Mouse (Mus musculus): ENCODE measurements at regions not wholly inside any gene's neighbourhood (a gene's known extent, or its start where the extent isn't known, plus 50 kb on each side); places are given as distances from the start of the nearest gene placed in this dataset.

- 41% methylated on average over 4 of the region's 4 CpGs for WGBS
Measured at GRCm38 (mm10) chr1:76491187-76491586, 945.1 kb downstream of the Slc4a3 start.

GRCm38 (mm10) chr1:76505150-76505549 is 959.1 kb downstream of the Slc4a3 start:
- H3K27ac ChIP-seq: no peak overlapping the region
- no peaks in the 10 kb centered on the region for H3K4me1 ChIP-seq
- no peaks in the 10 kb centered on the region for H3K9me3 ChIP-seq
- no peak for DNase-seq (ENCODE audit: low spot score)
- H3K4me3 ChIP-seq: no peak overlapping the region
- H3K27me3 ChIP-seq (ENCODE audit: insufficient read depth, poor library complexity, severe bottlenecking): no peaks in the 10 kb centered on the region
- H3K36me3 ChIP-seq: no peaks in the 10 kb centered on the region

More at GRCm38 (mm10) chr1:76491187-76491586, 945.1 kb downstream of the Slc4a3 start:
- no peak for DNase-seq (ENCODE audit: low spot score)
- H3K9me3 ChIP-seq: no peaks in the 10 kb centered on the region
- H3K4me1 ChIP-seq: peaks cover 14% of the 10 kb centered on the region
- no peak overlapping the region for H3K4me3 ChIP-seq
- no peak overlapping the region for H3K27ac ChIP-seq
- no peaks in the 10 kb centered on the region for H3K36me3 ChIP-seq
- H3K27me3 ChIP-seq (ENCODE audit: insufficient read depth, poor library complexity, severe bottlenecking): no peaks in the 10 kb centered on the region

DNA sequence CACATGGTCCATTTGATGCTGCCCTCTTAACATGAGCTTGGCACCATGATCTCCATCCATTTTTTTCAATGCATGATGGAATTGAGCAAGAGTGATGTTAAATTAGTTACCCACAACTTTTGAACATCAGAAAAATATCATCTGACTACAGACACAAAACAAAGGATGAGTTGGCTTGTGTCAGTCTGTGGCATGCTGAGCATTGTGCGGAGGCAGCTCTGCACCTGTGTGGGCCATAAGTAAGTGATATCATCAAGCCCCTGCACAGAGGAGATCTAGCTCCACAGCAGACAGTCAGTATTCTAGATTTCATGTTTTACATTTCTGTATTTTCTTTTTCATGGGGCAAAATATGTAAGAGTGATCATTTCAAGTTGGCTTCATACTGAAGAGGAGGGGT is 962.8 kb downstream of the Slc4a3 start:
- no peak for DNase-seq (ENCODE audit: low spot score)
- H3K9me3 ChIP-seq: no peaks in the 10 kb centered on the region
- H3K27ac ChIP-seq: no peak overlapping the region
- no peak overlapping the region for H3K4me3 ChIP-seq
- no peaks in the 10 kb centered on the region for H3K27me3 ChIP-seq (ENCODE audit: insufficient read depth, poor library complexity, severe bottlenecking)
- no peaks in the 10 kb centered on the region for H3K36me3 ChIP-seq
- no peaks in the 10 kb centered on the region for H3K4me1 ChIP-seq
- 98% methylated on average over 1 of the region's 1 CpGs for WGBS

GRCm38 (mm10) chr1:76509486-76509885 is 963.4 kb downstream of the Slc4a3 start:
- Histone ChIP-seq H3K4me1 (no peaks in the 10 kb centered on the region), H3K27me3 (ENCODE audit: insufficient read depth, poor library complexity, severe bottlenecking) (no peaks in the 10 kb centered on the region), H3K27ac (no peak overlapping the region), H3K4me3 (no peak overlapping the region), H3K36me3 (no peaks in the 10 kb centered on the region), H3K9me3 (no peaks in the 10 kb centered on the region)
- no peak for DNase-seq (ENCODE audit: low spot score)
- WGBS: 82% methylated on average over 3 of the region's 3 CpGs

DNA sequence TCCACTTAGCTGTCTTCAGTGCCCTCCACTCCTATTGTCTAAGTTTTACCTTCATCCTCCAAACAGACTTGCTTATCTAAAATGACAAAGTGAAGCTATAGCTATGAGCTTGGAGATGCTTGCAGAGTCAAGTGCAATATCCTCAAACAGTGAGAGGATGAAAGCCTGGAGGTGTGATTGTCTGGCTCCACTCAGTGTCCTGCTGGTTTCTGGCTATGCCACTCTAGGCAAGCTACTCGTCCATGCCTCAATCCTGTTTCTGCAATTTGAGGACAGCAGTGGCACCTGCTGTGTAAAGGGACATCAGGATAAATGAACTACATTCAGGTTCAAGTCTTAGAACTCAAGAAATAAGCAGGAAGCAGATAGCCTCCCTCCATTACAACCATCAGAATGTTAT is 966.1 kb downstream of the Slc4a3 start:
- Histone ChIP-seq H3K4me3 (no peak overlapping the region), H3K9me3 (no peaks in the 10 kb centered on the region), H3K36me3 (no peaks in the 10 kb centered on the region), H3K4me1 (no peaks in the 10 kb centered on the region), H3K27ac (no peak overlapping the region), H3K27me3 (ENCODE audit: insufficient read depth, poor library complexity, severe bottlenecking) (no peaks in the 10 kb centered on the region)
- no peak for DNase-seq (ENCODE audit: low spot score)
- 45% methylated on average over 1 of the region's 1 CpGs for WGBS

DNA sequence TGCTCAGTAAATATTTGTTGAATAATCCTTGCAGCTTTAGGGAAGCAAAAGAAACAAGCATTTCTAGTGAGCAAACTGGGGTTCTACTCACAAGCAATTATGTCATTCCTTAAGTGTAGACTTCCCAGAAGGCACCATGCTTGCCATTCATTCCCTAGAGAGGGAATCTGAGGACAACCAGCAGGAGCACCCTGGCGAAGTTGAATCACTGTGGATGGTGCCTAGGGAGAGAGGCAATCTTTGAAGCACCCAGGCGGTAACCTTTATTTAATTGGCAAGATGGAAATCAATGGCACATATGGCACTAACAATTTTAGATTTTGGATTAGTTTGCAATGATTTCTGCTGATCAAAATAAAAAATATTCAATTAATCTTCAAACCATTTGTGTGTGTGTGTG is 967.4 kb downstream of the Slc4a3 start:
- Histone ChIP-seq H3K4me1 (no peaks in the 10 kb centered on the region), H3K4me3 (no peak overlapping the region), H3K9me3 (no peaks in the 10 kb centered on the region), H3K27ac (no peak overlapping the region), H3K36me3 (no peaks in the 10 kb centered on the region), H3K27me3 (ENCODE audit: insufficient read depth, poor library complexity, severe bottlenecking) (no peaks in the 10 kb centered on the region)
- WGBS: 84% methylated on average over 2 of the region's 2 CpGs
- DNase-seq (ENCODE audit: low spot score): no peak

DNA sequence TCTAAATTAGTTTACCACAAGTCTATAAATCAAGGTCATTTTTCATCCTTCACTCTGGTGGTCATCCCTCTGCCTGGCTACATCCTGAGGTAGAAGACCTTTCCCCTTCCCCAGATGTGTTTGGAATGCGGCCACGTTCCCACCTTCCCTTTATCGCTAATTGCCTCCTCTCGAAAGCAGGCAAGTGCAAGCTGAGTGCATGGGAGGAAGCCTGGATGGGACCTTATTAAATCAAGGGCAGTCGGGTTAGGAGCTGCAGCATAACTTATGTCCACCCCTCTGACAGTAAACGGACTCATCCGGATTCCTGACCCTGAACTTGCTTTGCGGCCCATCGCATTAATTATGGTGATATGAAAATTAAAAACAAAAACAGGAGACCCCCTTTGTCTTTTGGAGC is 983.5 kb downstream of the Slc4a3 start:
- H3K4me3 ChIP-seq: no peak overlapping the region
- no peak overlapping the region for H3K27ac ChIP-seq
- H3K27me3 ChIP-seq (ENCODE audit: insufficient read depth, poor library complexity, severe bottlenecking): no peaks in the 10 kb centered on the region
- no peaks in the 10 kb centered on the region for H3K9me3 ChIP-seq
- no peak for DNase-seq (ENCODE audit: low spot score)
- H3K36me3 ChIP-seq: no peaks in the 10 kb centered on the region
- 59% methylated on average over 9 of the region's 9 CpGs for WGBS
- peaks cover 5% of the 10 kb centered on the region; the same call in 1 of the 2 replicates for H3K4me1 ChIP-seq

GRCm38 (mm10) chr1:76530342-76530741 is 984.3 kb downstream of the Slc4a3 start:
- Histone ChIP-seq H3K4me1 (peaks cover 5% of the 10 kb centered on the region; the same call in 1 of the 2 replicates), H3K36me3 (no peaks in the 10 kb centered on the region), H3K27me3 (ENCODE audit: insufficient read depth, poor library complexity, severe bottlenecking) (no peaks in the 10 kb centered on the region), H3K9me3 (no peaks in the 10 kb centered on the region), H3K4me3 (no peak overlapping the region), H3K27ac (no peak overlapping the region)
- no peak for DNase-seq (ENCODE audit: low spot score)
- 85% methylated on average over 6 of the region's 6 CpGs for WGBS

DNA sequence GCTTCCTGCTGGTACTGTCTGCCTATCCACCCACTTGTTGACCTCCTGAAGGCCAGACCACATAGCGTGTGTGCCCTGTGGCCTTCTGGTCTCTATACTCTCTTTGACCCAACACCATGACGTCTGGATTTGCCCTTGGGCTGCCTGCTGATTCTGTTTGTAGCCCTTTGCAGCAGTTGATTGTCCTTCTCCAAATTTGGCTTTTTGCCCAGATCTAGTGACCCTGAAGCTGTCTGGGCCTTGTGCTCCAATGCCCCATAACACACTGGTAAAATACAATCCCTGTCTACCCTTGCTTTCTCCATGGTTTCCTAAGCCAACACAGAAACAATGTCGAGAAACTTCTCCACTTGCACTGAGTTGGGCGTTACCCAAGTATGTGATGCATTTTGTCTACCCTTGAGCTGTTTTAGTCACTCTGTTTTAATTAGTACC is 979.3 kb downstream of the Epha4 start:
- Histone ChIP-seq H3K27me3 (ENCODE audit: insufficient read depth, poor library complexity, severe bottlenecking) (no peaks in the 10 kb centered on the region), H3K27ac (no peak overlapping the region), H3K36me3 (no peaks in the 10 kb centered on the region), H3K4me3 (no peak overlapping the region), H3K4me1 (no peaks in the 10 kb centered on the region), H3K9me3 (no peaks in the 10 kb centered on the region)
- 75% methylated on average over 4 of the region's 4 CpGs for WGBS
- no peak for DNase-seq (ENCODE audit: low spot score)

DNA sequence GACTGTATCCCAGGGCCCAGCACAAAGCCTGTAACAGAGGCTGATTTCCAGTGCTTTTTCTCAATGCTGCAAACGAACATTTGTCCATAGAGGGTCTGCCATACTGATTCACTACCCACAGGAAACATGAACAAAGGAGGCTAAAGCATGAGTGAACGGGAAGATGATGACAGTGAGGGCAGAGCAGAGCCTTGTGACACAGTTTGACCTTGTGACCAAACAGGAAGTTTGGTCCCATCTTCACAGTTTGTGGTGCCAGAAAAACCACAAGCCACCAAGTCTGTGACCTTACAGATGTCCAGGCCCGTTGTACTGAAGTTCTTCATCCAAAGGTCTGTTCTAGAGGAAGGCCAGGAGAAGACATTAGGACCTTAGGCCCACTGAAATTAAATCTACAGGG is 974.4 kb downstream of the Epha4 start:
- DNase-seq (ENCODE audit: low spot score): no peak
- no peak overlapping the region for H3K4me3 ChIP-seq
- no peaks in the 10 kb centered on the region for H3K27me3 ChIP-seq (ENCODE audit: insufficient read depth, poor library complexity, severe bottlenecking)
- no peaks in the 10 kb centered on the region for H3K9me3 ChIP-seq
- no peak overlapping the region for H3K27ac ChIP-seq
- WGBS: 66% methylated on average over 3 of the region's 3 CpGs
- H3K4me1 ChIP-seq: no peaks in the 10 kb centered on the region
- no peaks in the 10 kb centered on the region for H3K36me3 ChIP-seq

- Histone ChIP-seq H3K27ac (no peak overlapping the region), H3K36me3 (no peaks in the 10 kb centered on the region), H3K4me1 (peaks cover 12% of the 10 kb centered on the region), H3K9me3 (no peaks in the 10 kb centered on the region), H3K27me3 (ENCODE audit: insufficient read depth, poor library complexity, severe bottlenecking) (no peaks in the 10 kb centered on the region), H3K4me3 (no peak overlapping the region)
- WGBS: 44% methylated on average over 5 of the region's 5 CpGs
- DNase-seq (ENCODE audit: low spot score): peak; percentile 86
Measured at GRCm38 (mm10) chr1:76550876-76551275, 964.0 kb downstream of the Epha4 start.

DNA sequence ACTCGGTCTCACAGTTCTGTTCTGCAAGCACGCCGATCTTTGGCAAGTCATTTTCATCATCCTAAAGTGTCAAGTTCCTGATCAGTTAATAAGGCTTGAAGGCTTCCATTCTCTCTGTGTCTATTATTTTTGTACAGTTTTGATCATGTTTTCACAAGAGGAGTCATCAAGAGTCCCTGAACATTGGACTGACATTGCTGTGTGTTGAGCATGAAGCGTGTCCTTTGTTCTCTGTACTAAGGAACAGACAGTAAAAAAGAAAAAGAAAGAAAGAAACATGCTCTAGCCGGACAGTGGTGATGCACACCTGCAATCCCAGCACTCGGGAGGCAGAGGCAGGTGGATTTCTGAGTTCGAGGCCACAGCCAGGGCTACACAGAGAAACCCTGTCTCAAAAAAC is 955.4 kb downstream of the Epha4 start:
- no peaks in the 10 kb centered on the region for H3K4me1 ChIP-seq
- no peak overlapping the region for H3K4me3 ChIP-seq
- no peak overlapping the region for H3K27ac ChIP-seq
- H3K36me3 ChIP-seq: no peaks in the 10 kb centered on the region
- DNase-seq (ENCODE audit: low spot score): no peak
- WGBS: 92% methylated on average over 7 of the region's 7 CpGs
- no peaks in the 10 kb centered on the region for H3K9me3 ChIP-seq
- H3K27me3 ChIP-seq (ENCODE audit: insufficient read depth, poor library complexity, severe bottlenecking): no peaks in the 10 kb centered on the region

DNA sequence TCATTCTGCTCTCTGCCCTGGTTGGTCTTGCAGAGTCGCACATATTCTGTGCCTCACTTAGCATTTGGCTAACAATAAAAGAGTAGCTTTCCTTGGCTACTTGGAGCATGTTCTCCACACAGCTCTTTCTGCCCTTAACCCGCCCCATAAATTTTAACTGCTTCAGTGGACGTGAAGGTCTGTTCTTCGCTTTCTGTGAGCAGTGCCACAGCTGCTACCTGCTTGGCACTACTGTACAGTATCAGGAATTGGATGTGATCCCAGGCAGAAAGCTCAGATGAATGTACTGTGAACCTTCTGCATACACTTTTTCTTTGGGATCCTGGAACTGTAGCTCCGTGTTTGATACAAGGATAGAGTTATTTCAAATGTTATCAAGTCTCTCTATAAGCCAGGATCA is 939.4 kb downstream of the Epha4 start:
- peaks cover 9% of the 10 kb centered on the region for H3K4me1 ChIP-seq
- no peaks in the 10 kb centered on the region for H3K9me3 ChIP-seq
- no peaks in the 10 kb centered on the region for H3K36me3 ChIP-seq
- H3K4me3 ChIP-seq: no peak overlapping the region
- H3K27ac ChIP-seq: no peak overlapping the region
- DNase-seq (ENCODE audit: low spot score): no peak
- H3K27me3 ChIP-seq (ENCODE audit: insufficient read depth, poor library complexity, severe bottlenecking): no peaks in the 10 kb centered on the region
- 88% methylated on average over 5 of the region's 5 CpGs for WGBS

DNA sequence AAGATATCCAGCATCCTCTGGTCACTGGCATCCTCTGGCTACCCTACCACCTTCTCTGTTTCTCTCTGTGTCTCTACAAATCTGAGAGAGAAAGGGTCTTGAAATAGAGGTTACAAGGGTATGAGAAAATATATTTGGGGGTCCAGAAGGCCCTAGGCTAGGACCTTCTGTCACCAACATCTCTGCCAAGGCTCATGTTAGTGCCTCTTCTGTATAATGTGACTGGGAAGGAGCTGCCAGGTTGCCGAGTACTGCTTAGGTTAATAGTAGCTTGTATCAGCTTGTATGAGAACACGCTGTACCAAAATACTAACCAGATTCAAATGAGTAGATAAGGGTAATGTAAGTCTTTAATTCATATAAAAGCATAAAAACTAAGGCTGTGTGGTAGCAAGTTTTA is 929.0 kb downstream of the Epha4 start:
- Histone ChIP-seq H3K4me1 (no peaks in the 10 kb centered on the region), H3K36me3 (no peaks in the 10 kb centered on the region), H3K27ac (no peak overlapping the region), H3K27me3 (ENCODE audit: insufficient read depth, poor library complexity, severe bottlenecking) (no peaks in the 10 kb centered on the region), H3K4me3 (no peak overlapping the region), H3K9me3 (0 out of 2 replicates have a peak, but pooled peaks cover 5% of the 10 kb centered on the region)
- WGBS: 84% methylated on average over 2 of the region's 2 CpGs
- no peak for DNase-seq (ENCODE audit: low spot score)
